Mouse (Mus musculus): ENCODE measurements around the gene Ing4.

The Ing4 gene

GRCm38 (mm10) chr6:125039533-125040153 is at the start of gene Ing4:
Ing4 (plus strand) TSS chr6:125039760.
- in situ Hi-C loops (cut with MboI, MseI): loop anchor here (10.0 kb wide), 1 partner anchor 185 kb away; the partner anchor contains the start of gene P3h3

DNA sequence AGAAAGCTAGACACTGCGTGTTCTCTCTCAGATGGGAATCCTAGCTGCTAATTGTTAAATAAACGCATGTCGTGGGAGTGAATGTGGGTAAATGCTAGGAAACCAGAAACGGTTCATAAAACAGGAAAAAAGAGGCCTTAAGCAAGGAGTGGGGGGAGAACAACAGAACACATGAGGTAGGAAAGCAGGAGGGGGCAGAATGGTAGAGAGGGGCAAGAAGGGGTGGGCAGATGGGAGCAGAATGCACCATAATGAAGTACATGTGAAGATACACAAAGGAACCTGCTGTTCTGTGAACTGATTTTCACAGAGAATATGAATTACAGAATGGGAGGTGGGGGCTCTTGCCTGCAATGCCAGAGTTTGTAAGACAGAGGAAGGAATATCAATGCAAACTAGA is 47.3 kb upstream of the Ing4 start:
- in situ Hi-C loops (cut with MboI, MseI): no loop called here

DNA sequence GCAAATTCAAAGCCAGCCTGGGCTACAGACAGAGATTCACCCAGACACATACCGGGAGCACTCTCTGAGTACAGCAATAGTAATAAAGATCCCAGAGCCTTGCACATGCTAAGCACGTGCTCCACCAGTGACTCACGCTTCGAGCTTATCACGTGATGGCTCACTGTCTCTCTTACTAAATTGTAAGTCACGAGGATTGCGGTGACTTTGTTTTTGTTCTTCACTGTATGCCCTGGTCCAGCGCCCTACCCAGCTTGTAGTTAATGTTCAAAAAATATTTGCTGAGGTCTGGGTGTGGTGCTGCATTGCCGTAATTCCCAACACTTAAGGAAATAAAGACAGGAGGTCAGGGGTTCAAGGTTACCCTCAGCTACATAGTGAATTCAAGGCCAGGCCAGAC is 46.2 kb upstream of the Ing4 start:
- in situ Hi-C loops (cut with MboI, MseI): no loop called here

DNA sequence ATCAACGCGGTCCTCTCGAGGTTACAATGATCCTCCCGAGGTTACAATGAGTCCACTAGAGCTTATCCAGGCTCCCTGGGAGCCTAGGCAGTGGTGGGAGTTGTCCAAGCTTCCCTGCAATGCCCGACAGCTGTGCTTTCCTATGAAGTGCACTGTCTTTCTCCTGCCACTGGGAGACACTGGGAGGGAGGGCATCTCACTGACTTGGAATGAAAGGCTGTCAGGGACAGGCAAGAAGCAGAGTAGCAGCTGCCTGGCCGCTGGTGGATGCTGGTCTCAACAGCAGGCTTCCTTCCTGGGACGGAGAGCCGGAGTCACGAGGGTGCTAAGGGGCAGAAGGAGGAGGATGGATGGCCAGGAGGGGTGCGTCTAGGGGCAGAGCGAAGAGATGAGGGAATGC is 45.7 kb upstream of the Ing4 start:
- in situ Hi-C loops (cut with MboI, MseI): no loop called here

GRCm38 (mm10) chr6:124995246-124995645 is 44.3 kb upstream of the Ing4 start:
- in situ Hi-C loops (cut with MboI, MseI): no loop called here

DNA sequence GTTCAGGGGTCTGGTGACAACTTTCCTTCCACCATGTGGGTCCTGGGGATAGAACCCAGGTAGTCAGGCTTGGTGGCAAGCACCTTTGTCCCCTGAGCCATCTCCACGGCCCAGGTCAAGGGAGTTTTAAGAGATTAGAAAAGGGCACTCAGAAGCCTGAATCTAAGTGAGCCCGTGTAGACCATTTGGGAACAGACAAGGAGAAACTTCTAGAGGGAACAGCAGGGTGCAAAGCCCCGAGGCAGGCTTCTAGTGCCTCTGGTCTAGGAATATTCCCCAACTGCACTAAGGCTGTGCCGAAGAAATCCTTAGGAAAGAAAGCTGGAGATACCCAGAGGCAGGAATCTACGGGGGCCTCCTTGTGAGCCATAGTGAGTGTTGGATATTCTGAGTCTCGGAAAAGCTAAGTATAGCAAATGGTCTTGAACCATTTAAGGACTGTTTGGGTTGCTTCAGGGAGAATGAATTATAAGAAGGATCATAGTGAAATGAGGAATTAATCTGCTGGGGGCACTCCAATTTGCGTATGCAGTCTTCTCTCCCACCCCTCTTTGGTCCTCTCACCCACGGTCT is 43.6 kb upstream of the Ing4 start:
- in situ Hi-C loops (cut with MboI, MseI): no loop called here

DNA sequence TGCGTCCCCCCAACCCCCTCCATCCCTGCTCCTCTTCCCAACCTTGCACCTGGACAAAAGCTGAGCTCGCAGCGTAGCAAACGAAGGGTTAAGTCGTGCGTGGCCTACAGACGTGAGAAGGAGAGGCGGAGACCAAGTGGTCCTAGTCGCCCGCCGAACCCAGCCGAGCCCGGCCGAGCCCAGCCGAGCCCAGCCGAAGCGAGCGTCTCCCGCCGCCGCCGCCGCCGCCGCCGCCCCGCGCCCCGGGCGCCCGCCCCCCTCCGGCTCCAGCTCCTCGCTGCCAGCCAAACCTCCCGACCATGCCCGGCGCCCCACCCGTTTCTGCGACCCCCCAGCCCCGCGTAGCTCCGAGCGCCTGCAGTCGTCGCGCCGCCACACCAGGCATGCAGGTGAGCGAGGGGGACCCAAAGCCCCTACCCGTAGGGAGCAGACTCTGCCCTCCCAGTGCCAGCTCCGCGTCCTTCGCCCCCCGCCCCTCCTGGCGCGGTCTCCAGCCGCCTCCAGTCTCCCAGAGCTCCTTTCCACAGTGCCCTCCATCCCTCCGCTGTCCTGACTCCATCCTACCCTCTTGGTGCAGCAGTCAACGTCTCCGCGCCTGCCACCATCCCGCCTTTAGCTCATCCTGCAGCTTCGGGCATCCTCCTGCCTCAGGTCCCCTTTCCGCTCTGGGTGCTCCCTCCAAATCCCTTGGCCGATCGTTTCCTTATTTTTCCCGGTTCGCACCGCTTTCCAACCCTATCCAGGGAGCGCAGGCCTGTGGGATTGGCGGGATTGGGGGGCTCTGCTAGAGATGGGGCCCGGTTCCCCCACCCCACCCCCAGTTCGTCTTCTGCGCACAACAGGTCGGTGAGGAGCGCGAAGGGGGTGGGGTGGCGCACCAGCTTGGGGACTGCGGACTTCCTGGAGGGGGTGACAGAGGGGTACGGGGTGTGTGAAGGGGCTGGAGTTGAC is 42.7 kb upstream of the Ing4 start, which contains the start of gene Pianp:
Gene Pianp (plus strand): TSS at position 144 of the 951 bp plus-strand sequence.
- in situ Hi-C loops (cut with MboI, MseI): no loop called here

GRCm38 (mm10) chr6:124998066-124998465 is 41.5 kb upstream of the Ing4 start:
- in situ Hi-C loops (cut with MboI, MseI): no loop called here

DNA sequence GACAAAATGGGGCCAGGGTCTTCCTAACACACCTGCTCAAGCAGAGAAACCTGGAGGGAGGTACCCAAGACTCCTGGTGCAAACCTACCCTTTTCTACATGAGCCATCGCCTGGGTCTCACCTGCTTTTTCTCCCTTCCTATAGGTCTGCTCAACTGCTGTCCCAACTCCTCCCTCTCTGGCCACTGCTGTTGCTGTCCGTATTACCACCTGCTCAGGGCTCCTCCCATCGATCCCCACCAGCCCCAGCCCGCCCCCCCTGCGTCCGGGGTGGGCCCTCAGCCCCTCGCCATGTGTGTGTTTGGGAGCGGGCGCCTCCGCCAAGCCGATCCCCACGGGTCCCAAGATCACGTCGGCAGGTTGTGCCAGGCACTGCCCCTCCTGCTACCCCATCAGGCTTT is 40.5 kb upstream of the Ing4 start:
- in situ Hi-C loops (cut with MboI, MseI): no loop called here

DNA sequence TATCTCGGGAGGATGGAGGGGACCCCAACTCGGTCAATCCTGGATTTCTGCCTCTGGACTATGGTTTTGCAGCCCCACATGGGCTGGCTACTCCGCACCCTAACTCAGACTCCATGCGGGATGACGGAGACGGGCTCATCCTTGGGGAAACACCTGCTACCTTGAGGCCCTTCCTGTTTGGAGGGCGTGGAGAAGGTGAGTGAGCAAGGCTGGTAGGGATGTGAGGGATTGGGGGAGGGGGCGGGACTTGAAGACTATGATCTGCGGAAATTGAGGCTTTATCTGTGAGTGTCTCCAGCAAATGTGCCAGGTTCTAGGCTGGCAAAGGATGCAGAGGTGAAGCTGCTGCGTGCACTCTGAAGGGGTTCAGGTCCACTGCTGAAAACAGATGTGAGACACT is 40.0 kb upstream of the Ing4 start:
- in situ Hi-C loops (cut with MboI, MseI): no loop called here

DNA sequence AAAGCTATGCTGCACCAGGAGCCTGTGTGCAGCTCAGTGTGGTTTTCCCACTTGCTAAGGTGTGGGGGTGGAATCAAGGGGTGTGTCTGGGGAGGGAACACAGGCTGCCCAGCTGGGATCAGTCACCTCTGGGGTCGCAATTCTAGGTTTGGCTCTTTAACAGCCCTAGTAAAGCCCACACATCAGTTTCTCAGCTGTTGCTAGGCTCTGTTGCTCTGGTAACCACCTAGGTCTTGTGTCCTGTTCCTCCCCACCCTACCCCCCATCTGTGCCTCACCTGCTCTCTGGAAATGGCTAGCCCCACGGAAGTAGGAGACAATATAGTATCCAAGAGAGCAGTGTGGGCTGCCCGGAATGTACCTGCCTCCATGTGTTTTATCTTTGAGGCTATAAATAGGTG is 35.9 kb upstream of the Ing4 start:
- in situ Hi-C loops (cut with MboI, MseI): no loop called here

GRCm38 (mm10) chr6:125005086-125005485 is 34.5 kb upstream of the Ing4 start:
- in situ Hi-C loops (cut with MboI, MseI): loop anchor here (5.0 kb wide), 1 partner anchor 68 kb away; no protein-coding TSS in a partner anchor

DNA sequence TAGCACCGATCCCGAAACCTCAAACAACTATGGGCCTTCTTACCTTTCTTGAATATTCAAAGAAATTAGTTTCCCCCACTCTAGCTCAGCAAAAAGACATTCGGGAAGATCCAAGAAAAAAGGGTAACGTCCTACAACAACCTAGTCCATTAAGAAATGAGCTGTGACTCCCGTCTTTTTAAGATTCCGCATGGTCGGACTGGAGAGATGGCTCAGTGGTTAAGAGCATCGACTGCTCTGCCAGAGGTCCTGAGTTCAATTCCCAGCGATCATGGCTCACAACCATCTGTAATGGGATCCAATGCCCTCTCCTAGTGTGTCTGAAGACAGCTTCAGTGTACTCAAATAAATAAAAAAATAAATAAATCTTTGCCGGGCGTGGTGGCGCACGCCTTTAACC is 31.5 kb upstream of the Ing4 start:
- in situ Hi-C loops (cut with MboI, MseI): loop anchor here (5.0 kb wide), 1 partner anchor 71 kb away; no protein-coding TSS in a partner anchor

DNA sequence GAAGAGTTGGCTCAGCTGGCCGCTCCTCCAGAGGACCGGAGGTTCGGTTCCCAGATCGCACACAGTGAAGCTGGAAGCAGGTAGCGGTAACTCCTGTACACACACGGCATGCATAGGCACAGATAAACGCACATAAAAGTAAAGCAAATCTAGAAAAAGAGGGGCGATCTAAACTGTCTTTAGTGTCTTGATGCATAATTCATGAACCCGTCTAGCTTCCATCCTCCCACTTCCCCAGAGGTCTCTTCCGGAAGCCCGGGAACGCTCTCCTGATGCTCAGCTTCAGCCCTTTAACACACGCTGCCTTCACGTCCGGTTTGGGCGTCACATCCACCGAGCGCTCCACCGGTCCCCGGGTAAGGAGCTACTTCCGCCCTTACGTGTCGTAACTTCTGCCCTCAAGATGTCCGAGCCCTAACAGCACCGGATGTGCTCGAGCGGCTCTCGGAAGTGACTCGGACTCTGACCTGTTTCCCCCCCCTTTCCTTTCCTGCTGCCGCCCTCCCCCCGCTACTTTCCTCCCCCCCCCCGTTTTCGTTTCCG is 30.9 kb upstream of the Ing4 start:
- in situ Hi-C loops (cut with MboI, MseI): loop anchor here (5.0 kb wide), 1 partner anchor 71 kb away; no protein-coding TSS in a partner anchor

DNA sequence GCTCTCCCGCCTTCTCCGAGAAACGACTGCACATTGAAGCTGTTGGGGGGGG is 30.6 kb upstream of the Ing4 start, which contains the start of gene Zfp384:
Gene Zfp384 (plus strand): TSS at position 17 of the 52 bp plus-strand sequence.
- in situ Hi-C loops (cut with MboI, MseI): loop anchor here (5.0 kb wide), 1 partner anchor 72 kb away; no protein-coding TSS in a partner anchor

GRCm38 (mm10) chr6:125009181-125010073 is 30.1 kb upstream of the Ing4 start:
- in situ Hi-C loops (cut with MboI, MseI): loop anchor here (5.0 kb wide), 1 partner anchor 72 kb away; no protein-coding TSS in a partner anchor

- in situ Hi-C loops (cut with MboI, MseI): no loop called here
These were observed 21.9 kb upstream of the Ing4 start for GRCm38 (mm10) chr6:125017682-125018081.

GRCm38 (mm10) chr6:125030532-125030931 is 9.0 kb upstream of the Ing4 start:
- in situ Hi-C loops (cut with MboI, MseI): loop anchor here (10.0 kb wide), 1 partner anchor 176 kb away; the partner anchor contains the start of gene P3h3

GRCm38 (mm10) chr6:125031604-125032003 is 8.0 kb upstream of the Ing4 start:
- in situ Hi-C loops (cut with MboI, MseI): loop anchor here (10.0 kb wide), 1 partner anchor 177 kb away; the partner anchor contains the start of gene P3h3

DNA sequence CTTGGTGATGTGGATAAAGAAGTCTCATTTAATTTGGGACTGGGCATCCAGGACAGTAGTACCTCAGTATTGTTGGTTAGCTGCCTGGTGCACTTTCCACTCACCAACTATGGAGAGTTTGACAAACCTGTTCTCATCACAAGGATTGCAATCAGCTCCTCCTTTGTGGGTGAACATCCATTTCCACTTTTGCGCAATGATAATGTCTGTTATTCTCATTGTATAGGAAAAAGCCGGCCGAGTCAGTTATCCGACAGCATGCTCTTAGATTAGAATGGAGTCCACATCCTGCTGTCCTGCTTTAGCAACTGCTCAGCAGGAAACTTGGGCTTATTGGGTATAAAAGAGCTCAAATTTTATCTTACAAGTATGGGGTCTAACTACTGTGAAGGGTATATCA is 894 bp upstream of the Ing4 start:
- in situ Hi-C loops (cut with MboI, MseI): loop anchor here (10.0 kb wide), 1 partner anchor 184 kb away; the partner anchor contains the start of gene P3h3

DNA sequence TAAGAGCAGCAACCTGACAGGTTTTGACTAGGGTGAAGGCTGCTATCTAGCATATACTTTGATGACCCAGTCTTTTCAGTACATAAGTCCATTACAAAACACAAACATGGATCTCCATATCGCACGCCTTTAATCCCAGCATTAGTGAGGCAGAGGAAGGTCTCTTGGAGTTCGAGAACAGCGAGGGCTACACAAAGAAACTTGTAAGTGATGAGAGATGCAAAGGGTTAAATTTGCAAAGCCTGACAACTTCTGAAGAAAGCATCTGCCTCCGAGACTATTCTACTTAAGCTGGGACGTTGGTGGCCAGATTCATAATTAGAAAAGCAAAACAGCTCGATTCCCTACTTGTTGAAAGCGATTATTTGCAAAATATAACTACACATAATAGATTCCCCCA is 429 bp upstream of the Ing4 start:
- in situ Hi-C loops (cut with MboI, MseI): loop anchor here (10.0 kb wide), 1 partner anchor 184 kb away; the partner anchor contains the start of gene P3h3

Measured in T-helper 2 cell (primary cell).